Mouse (Mus musculus): Measurements from ENCODE around the gene Bicral. TPM values are rescaled to one million over a fixed set of nuclear protein-coding genes. Genes with fewer than 3 reads are reported as not detected.
A peak's percentile ranks its signal among the peaks of the same experiment; 100 is the strongest.
"Not testable (repeated sequence)": the region's sequence is repeated elsewhere in the genome, so short reads cannot be mapped to it uniquely, and the experiment has no call there.

Bicral gene
- polyA plus RNA-seq, 1 experiment from 2014 or later: 3.4 TPM

DNA sequence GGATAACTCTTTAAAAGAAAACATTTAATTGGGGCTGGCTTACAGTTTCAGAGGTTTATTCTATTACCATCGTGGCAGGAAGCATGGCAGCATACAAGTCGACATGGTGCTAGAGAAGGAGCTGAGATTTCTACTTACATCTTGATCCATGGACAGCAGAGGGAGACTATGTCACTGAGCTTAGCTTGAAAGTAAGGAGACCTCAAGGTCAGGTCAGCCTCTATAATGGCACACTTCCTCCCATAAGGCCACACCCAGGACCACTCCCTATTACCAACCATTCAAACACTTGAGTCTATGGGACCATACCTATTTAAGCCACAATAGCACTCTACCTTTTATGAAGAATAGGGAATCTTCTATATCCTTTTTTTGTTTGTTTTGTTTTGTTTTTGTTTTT lies 65.3 kb downstream of the Bicral start:
- Histone ChIP-seq H3K9me3 (peaks cover 4% of the 10 kb centered on the region; the same call in 1 of the 2 replicates), H3K9ac (no peak overlapping the region), H3K27ac (replicated peaks) (no peak overlapping the region), H3K4me3 (no peak overlapping the region), H3K4me2 (no peak overlapping the region), H3K27me3 (replicated peaks) (no peaks in the 10 kb centered on the region), H3K36me3 (no peaks in the 10 kb centered on the region), H3K4me1 (peaks cover 5% of the 10 kb centered on the region; the same call in 1 of the 2 replicates)
- 75% methylated on average over 2 of the region's 2 CpGs for WGBS
- no peak for ATAC-seq (ENCODE audit: extremely low read depth, insufficient number of reproducible peaks, low FRiP score, low TSS enrichment)

DNA sequence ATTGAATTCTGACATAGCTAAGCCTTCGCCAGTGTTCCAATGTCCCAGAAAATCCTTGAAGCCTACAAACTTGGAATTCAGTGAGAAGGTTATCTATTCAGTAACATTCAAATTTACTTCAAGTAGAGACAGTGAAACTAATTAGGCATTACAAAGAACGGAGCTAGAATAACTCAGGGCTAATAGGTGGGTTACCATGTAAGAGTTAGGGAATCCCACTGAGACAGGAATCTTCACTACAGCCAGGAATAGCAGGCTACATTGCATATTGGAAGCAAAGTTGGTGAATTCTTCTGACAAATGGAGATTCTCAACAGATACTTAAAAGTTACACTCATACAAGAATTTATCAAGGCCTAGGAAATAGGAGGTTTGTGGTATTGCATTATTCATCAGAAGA lies 70.3 kb downstream of the Bicral start:
- H3K27me3 ChIP-seq (replicated peaks); H3K36me3 ChIP-seq; ATAC-seq (ENCODE audit: extremely low read depth, insufficient number of reproducible peaks, low FRiP score, low TSS enrichment); H3K9ac ChIP-seq; H3K9me3 ChIP-seq; H3K4me1 ChIP-seq; H3K27ac ChIP-seq (replicated peaks); H3K4me2 ChIP-seq; H3K4me3 ChIP-seq: not testable (repeated sequence)
- WGBS: 65% methylated on average over 2 of the region's 2 CpGs

DNA sequence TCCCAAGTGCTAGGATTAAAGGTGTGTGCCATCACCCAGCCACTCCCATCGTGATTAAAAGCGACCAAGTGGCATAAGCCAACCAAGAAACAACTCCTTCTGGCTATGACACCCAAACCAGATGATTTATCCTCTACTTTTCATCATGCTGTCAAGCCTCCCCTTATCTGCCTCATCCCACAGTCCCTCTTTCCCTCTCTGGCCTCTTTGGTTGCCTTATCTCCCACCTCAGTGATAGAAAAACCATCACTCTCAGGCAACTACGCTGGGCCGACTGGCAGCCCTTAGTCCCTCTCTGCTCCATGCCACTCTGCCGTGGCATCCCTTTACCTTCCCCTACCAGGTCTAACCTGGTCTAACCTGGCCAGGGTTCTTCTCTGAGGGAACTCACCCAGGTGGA lies 71.3 kb downstream of the Bicral start:
- ATAC-seq (ENCODE audit: extremely low read depth, insufficient number of reproducible peaks, low FRiP score, low TSS enrichment): no peak
- Histone ChIP-seq H3K4me1 (no peaks in the 10 kb centered on the region), H3K4me2 (no peak overlapping the region), H3K27me3 (replicated peaks) (no peaks in the 10 kb centered on the region), H3K27ac (replicated peaks) (no peak overlapping the region), H3K9me3 (peaks cover 2% of the 10 kb centered on the region; the same call in 1 of the 2 replicates), H3K4me3 (no peak overlapping the region), H3K9ac (no peak overlapping the region), H3K36me3 (no peaks in the 10 kb centered on the region)
- WGBS: 69% methylated on average over 5 of the region's 5 CpGs

DNA sequence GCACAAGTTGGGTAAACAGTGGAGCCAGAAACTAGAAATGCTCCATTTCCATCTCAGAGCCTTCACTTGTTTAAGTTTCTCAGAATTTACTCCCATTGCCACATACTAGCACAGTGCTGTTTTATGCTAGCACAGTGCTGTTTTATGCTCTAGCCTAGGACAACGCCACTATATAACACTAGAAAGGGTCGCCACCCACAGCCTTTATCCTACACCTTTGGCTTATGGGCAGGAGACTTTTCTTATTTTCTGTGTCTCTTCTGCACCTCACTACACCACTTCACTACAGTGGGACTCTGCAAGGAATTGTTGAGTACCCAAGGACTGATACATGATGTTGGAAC lies 75.1 kb downstream of the Bicral start:
- Histone ChIP-seq H3K4me1 (peaks cover 12% of the 10 kb centered on the region), H3K4me3 (peak overlapping the region; percentile 79), H3K9ac (no peak overlapping the region; the same call in 1 of the 2 replicates), H3K4me2 (peak overlapping the region; percentile 75), H3K36me3 (peaks cover 31% of the 10 kb centered on the region), H3K27me3 (replicated peaks) (no peaks in the 10 kb centered on the region), H3K27ac (replicated peaks) (peak overlapping the region; percentile 87; the same call in 1 of the 2 replicates), H3K9me3 (no peaks in the 10 kb centered on the region)
- 80% methylated on average over 2 of the region's 2 CpGs for WGBS
- no peak for ATAC-seq (ENCODE audit: extremely low read depth, insufficient number of reproducible peaks, low FRiP score, low TSS enrichment)

DNA sequence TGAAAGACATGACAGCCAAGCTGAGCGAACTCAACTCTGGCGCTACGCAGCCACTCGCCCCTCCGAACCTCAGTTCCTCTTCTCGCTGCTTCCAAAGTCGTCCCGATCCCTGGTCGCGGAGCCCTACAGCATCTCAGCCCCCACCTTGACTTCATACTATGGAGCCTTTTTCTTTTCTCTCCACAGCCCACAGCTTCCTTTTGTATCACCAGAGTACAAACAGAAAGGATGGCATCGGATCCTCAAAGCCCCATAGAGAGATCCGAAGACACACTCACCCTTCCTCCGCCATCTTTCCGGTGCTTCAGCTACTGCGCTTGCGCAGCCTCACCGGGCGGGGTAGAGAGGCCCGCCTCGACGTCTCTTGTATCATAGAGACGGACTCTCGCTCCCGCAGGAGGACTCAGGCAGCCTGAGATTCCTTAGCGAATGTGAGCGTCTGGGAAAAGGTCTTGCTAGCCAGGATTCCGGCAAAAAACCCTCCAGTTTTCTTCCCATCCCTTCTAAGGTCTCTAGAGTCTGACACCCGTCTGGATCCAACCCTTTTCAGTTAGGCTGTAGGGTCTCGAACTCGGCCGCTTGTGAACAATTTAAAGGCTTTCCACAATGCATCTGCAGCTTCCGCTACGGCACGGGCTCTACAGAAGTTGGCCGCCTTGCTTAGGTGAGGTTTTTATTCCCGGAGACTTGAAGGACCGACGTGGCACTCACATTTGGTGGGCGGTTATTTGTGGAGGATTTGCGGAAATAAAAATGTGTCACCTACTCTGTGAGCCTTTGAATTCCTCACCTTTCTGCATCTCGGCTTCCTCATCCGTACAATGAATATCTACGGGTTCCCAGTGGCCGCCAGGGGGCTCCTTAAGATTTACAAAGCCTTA lies 75.7 kb downstream of the Bicral start, which contains the start of gene Rpl7l1:
TSS of gene Rpl7l1 (minus strand) at position 332 of the 881 bp plus-strand sequence.
- WGBS: 1% methylated on average over 44 of the region's 44 CpGs
- peak; percentile 88 for ATAC-seq (ENCODE audit: extremely low read depth, insufficient number of reproducible peaks, low FRiP score, low TSS enrichment)

DNA sequence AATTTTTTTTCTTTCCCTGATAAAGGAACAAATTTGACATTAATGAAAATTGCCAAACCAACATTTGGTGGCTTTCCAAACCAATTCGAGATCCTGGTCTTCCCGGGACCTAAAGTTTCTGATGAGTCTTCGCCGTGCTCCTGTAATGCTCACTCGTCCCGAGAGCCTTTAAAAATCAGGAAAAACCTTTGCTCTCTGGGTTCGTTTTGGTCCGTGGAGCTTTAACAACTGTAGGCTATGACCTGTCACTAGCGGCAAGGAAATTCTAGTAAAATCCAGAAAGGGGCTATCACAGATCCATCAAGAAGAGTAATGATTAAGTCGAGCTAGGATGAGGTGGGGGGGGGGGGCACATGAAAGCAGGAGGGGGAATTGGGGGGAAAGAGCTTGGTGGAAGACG lies 76.4 kb downstream of the Bicral start:
- H3K4me3 ChIP-seq: peak overlapping the region; percentile 79
- no peaks in the 10 kb centered on the region for H3K27me3 ChIP-seq (replicated peaks)
- peaks cover 44% of the 10 kb centered on the region for H3K36me3 ChIP-seq
- H3K4me1 ChIP-seq: peaks cover 12% of the 10 kb centered on the region
- ATAC-seq (ENCODE audit: extremely low read depth, insufficient number of reproducible peaks, low FRiP score, low TSS enrichment): no peak
- peak overlapping the region; percentile 90 for H3K9ac ChIP-seq
- 3% methylated on average over 11 of the region's 11 CpGs for WGBS
- peak overlapping the region; percentile 75 for H3K4me2 ChIP-seq
- H3K9me3 ChIP-seq: no peaks in the 10 kb centered on the region
- H3K27ac ChIP-seq (replicated peaks): peak overlapping the region; percentile 87

More for the DNA sequence above, 75.7 kb downstream of the Bicral start, which contains the start of gene Rpl7l1:
- H3K9me3 ChIP-seq: no peaks in the 10 kb centered on the region
- peaks cover 12% of the 10 kb centered on the region for H3K4me1 ChIP-seq
- H3K4me3 ChIP-seq: peak within 1 kb of the TSS; percentile 79
- H3K9ac ChIP-seq: peak within 1 kb of the TSS; percentile 90
- H3K4me2 ChIP-seq: peak within 1 kb of the TSS; percentile 75
- no peaks in the 10 kb centered on the region for H3K27me3 ChIP-seq (replicated peaks)
- peak within 1 kb of the TSS; percentile 87 for H3K27ac ChIP-seq (replicated peaks)
- peaks cover 37% of the 10 kb centered on the region for H3K36me3 ChIP-seq

DNA sequence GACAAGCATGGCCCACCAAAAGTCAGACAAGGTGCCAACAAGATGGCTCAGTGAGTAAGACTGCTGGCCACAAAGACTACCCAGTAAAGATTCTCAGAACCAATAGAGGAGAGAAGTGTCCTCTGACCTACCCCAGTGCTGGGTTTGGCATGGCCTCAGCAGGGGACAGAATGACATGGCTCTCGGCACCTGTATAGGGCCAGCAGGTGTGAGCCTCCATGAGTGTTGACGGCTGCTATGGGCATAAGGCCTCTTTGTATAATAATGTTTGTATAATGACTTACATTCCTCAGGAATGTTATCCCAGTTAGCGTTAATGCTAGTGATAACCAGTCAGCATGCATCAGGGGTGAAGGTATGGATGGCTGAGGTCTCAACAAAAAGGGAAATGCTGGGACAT lies 82.2 kb downstream of the Bicral start:
- Histone ChIP-seq H3K27me3 (replicated peaks) (no peaks in the 10 kb centered on the region), H3K9ac (no peak overlapping the region), H3K9me3 (no peaks in the 10 kb centered on the region), H3K4me3 (no peak overlapping the region), H3K4me1 (peaks cover 23% of the 10 kb centered on the region), H3K4me2 (no peak overlapping the region), H3K36me3 (peaks cover 72% of the 10 kb centered on the region), H3K27ac (replicated peaks) (no peak overlapping the region)
- ATAC-seq (ENCODE audit: extremely low read depth, insufficient number of reproducible peaks, low FRiP score, low TSS enrichment): no peak
- 72% methylated on average over 3 of the region's 3 CpGs for WGBS

DNA sequence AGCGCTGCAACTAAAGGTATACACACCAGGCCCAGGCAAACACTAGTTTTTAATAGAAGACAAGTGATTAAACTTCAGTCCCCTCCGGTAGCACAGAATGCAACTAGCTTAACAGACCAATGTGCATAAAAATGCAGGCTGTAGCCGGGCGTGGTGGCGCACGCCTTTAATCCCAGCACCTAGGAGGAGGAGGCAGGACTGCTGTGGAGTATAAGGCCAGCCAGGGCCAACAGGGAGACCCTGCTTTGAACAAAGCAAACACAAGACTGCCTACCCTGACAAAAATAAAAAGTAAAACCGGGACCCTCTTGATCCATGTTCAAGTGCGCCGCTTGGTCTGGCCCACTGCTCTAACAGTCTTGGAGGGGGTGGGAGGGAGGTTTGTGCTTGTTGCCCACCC lies 83.2 kb downstream of the Bicral start:
- no peak overlapping the region for H3K4me3 ChIP-seq
- H3K27me3 ChIP-seq (replicated peaks): no peaks in the 10 kb centered on the region
- no peak overlapping the region for H3K9ac ChIP-seq
- H3K4me1 ChIP-seq: peaks cover 17% of the 10 kb centered on the region
- WGBS: 92% methylated on average over 9 of the region's 9 CpGs
- no peak overlapping the region for H3K4me2 ChIP-seq
- no peaks in the 10 kb centered on the region for H3K9me3 ChIP-seq
- H3K27ac ChIP-seq (replicated peaks): no peak overlapping the region
- H3K36me3 ChIP-seq: peaks cover 62% of the 10 kb centered on the region
- ATAC-seq (ENCODE audit: extremely low read depth, insufficient number of reproducible peaks, low FRiP score, low TSS enrichment): no peak

DNA sequence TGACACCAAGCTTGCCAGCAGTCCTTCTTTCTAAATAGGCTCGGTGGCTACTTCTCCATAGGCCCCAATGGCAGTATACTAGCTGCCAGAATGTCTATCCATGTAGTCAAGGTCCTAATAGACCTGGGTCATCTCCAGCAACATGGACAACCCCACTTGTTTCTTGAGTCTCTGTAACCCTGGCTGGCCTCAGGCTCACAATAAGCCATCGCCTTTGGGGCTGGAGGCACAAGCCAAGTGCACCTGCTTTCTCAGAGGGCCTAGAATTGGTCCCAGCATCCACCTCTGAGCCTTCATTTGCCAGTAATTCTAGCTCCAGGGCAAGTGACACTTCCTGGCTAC lies 84.2 kb downstream of the Bicral start:
- Histone ChIP-seq H3K9me3 (no peaks in the 10 kb centered on the region), H3K27me3 (replicated peaks) (no peaks in the 10 kb centered on the region), H3K4me3 (peak overlapping the region; percentile 97; the same call in 1 of the 2 replicates), H3K27ac (replicated peaks) (no peak overlapping the region), H3K4me2 (peak overlapping the region; percentile 90), H3K36me3 (peaks cover 52% of the 10 kb centered on the region), H3K9ac (peak overlapping the region; percentile 95), H3K4me1 (peaks cover 17% of the 10 kb centered on the region)
- ATAC-seq (ENCODE audit: extremely low read depth, insufficient number of reproducible peaks, low FRiP score, low TSS enrichment): no peak
- 39% methylated on average over 2 of the region's 2 CpGs for WGBS

DNA sequence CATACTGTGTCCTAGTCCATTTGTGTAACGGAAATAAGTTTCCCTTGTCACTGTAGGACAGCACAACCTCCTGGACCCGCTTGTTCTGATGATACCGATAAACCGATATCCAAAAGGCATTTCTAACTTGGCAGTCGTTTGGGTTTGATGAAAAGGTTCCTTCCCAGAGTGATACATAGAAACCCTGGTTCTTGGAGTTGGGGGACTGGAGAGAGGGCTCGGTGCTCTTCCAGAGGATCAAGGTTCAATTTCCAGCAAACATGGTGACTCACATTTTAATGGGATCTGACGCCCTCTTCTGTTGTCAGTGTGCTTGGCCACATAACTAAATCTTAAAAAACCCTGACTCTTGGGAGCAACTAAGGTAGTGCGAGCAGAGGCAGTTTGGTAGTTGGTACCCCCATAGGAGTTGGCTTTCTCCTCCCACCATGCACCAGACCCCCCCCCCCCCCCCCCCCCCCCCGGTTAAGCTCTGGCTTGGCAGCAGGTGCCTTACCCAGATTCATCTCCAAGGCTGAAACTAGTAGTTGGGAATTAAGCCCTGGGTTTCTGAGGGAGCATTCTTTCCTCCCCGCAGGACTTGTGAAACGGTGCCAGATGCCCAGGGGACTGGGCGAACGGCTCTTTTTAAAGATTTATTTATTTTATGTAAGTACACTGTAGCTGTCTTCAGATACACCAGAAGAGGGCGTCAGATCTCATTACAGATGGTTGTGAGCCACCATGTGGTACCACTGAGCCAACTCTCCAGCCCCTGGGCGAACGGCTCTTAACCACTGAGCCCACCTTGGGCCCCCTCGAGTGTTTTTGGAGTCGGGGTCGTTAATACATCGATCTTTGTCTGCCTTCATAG lies 84.8 kb downstream of the Bicral start:
- ATAC-seq (ENCODE audit: extremely low read depth, insufficient number of reproducible peaks, low FRiP score, low TSS enrichment): no peak
- WGBS: 10% methylated on average over 19 of the region's 20 CpGs
- H3K4me3 ChIP-seq: peak overlapping the region; percentile 97
- peak overlapping the region; percentile 90 for H3K4me2 ChIP-seq
- peak overlapping the region; percentile 78 for H3K27ac ChIP-seq (replicated peaks)
- H3K4me1 ChIP-seq: peaks cover 17% of the 10 kb centered on the region
- H3K36me3 ChIP-seq: peaks cover 46% of the 10 kb centered on the region
- H3K27me3 ChIP-seq (replicated peaks): no peaks in the 10 kb centered on the region
- H3K9ac ChIP-seq: peak overlapping the region; percentile 95
- H3K9me3 ChIP-seq: no peaks in the 10 kb centered on the region

All from heart, embryonic 13.5 days (tissue).